Mouse (Mus musculus): Measurements from ENCODE around the gene Rbm33.

Rbm33 gene

DNA sequence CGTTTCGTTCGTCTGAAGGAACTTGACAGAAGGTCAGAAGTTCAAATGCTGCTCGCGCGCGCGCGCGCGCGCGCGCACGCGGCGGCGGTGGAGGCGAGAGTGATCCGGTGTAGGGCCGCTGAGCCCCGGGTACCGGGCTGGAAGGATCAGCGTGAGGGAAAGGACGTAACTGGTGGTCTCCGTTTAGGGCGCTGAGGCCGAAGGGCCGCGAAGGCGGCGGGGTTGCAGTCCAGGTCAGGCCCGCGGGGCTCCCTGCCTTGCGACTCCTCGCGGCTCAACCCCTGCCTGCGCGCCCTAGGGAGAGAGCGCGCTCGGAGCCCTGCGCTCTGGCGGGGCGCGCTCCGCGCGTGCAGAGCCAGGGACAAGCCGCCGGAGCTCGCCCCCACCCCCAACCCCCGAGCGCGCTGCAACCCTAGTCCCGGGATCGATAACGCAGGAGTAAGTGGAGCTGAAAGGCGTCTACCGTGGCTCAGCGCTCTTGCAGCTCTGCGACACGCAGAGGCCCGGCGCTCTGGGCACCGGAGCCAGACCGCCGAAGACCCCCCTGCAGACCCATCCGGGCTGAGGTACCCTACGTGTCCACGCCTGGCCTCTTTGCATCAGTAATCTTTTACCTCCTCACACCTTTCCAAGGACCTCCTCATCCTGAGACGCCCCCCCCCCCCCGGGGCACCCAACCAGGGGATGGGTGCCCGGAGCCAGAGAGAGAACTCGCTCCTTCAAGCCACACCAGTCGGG is 147.6 kb downstream of the Rbm33 start:
- peak; percentile 27 to 34 for DNase-seq

DNA sequence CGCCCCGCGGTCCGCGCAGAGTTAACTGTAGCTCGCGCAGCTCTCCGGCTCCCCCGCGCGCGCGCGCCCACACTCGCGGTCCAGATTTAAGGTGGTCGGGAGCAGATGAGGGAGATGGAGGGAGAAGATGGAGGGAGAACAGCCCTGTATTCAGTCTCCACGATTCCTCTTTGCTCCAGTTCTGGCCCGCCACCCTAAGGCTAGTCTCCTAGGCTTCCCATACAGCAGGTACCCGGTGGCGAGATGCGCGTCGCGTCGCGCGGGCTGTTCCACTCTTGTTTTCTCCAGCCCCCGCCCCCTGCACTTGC is 148.1 kb downstream of the Rbm33 start:
- DNase-seq, result peak in 1 of 2 experiments; percentile 29

DNA sequence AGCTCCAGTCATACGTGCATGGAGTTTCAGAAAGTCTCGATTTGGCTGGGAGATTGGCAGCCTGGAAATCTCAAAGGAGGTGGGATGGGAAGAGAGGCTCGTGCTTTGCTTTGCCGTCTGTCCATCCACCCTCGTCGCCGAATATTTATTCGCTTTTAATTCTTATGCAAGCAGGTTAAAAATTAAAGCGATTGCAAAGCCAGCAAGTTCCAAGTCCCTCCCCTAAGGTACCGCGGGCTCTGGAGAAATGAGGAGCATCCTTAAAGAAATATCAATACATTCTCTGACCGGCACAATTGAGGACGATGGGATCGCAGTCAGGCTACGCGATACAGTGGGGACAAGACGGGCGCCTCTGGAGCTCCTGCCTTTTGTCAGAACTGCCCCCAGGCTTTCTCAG is 148.6 kb downstream of the Rbm33 start:
- peak; percentile 43 to 49 for DNase-seq

- DNase-seq, result no peak
These were observed 149.4 kb downstream of the Rbm33 start for GRCm38 (mm10) chr5:28466351-28466750.

- no peak for DNase-seq
These were observed 149.9 kb downstream of the Rbm33 start, which contains the start of gene Shh for GRCm38 (mm10) chr5:28466760-28467306. Gene Shh, minus strand, starts transcription at chr5:28467256.

Measured in kidney, adult 8-10 months (tissue).